Mouse (Mus musculus) embryo, embryonic 11.5 days (tissue): Measurements from ENCODE around the gene Wbp4.
A peak's percentile ranks its signal among the peaks of the same experiment; 100 is the strongest.
"Not testable (repeated sequence)": the region's sequence is repeated elsewhere in the genome, so short reads cannot be mapped to it uniquely, and the experiment has no call there.

Experiments used
- DNase-seq: peaks from one replicate; pipeline ENCODE4 v3.0.0-alpha.2; 2012; ENCODE audit warnings: low read depth, low spot score

Wbp4 gene

GRCm38 (mm10) chr14:79481339-79482151, at the start of gene Wbp4:
Wbp4 (minus strand) TSS chr14:79481520.
- DNase-seq: peak; percentile 85

- no peak for DNase-seq
These were observed 49.4 kb upstream of the Wbp4 start for GRCm38 (mm10) chr14:79530761-79531160.

GRCm38 (mm10) chr14:79529581-79530554, 48.5 kb upstream of the Wbp4 start:
- DNase-seq: no peak

- no peak for DNase-seq
These were observed 46.4 kb upstream of the Wbp4 start for GRCm38 (mm10) chr14:79527704-79528103.

GRCm38 (mm10) chr14:79526106-79526505, 44.8 kb upstream of the Wbp4 start:
- not testable (repeated sequence) for DNase-seq

- no peak for DNase-seq
These were observed 41.1 kb upstream of the Wbp4 start for GRCm38 (mm10) chr14:79522387-79522786.

- DNase-seq: no peak
These were observed 40.3 kb upstream of the Wbp4 start for GRCm38 (mm10) chr14:79521471-79522117.

GRCm38 (mm10) chr14:79521056-79521455, 39.7 kb upstream of the Wbp4 start:
- DNase-seq: no peak

- no peak for DNase-seq
These were observed 39.3 kb upstream of the Wbp4 start for GRCm38 (mm10) chr14:79520612-79521011.

- DNase-seq: no peak
These were observed 38.3 kb upstream of the Wbp4 start for GRCm38 (mm10) chr14:79519663-79519975.

- DNase-seq: no peak
These were observed 37.7 kb upstream of the Wbp4 start for GRCm38 (mm10) chr14:79518761-79519662.

GRCm38 (mm10) chr14:79518123-79518522, 36.8 kb upstream of the Wbp4 start:
- no peak for DNase-seq

- DNase-seq: no peak
These were observed 35.9 kb upstream of the Wbp4 start for GRCm38 (mm10) chr14:79517185-79517740.

GRCm38 (mm10) chr14:79516751-79517150, 35.4 kb upstream of the Wbp4 start:
- DNase-seq: no peak

GRCm38 (mm10) chr14:79516243-79516610, 34.9 kb upstream of the Wbp4 start:
- DNase-seq: no peak

GRCm38 (mm10) chr14:79515511-79516242, 34.4 kb upstream of the Wbp4 start:
- no peak for DNase-seq

- no peak for DNase-seq
These were observed 33.8 kb upstream of the Wbp4 start for GRCm38 (mm10) chr14:79515100-79515499.

GRCm38 (mm10) chr14:79513951-79514350, 32.6 kb upstream of the Wbp4 start:
- no peak for DNase-seq

GRCm38 (mm10) chr14:79511521-79511920, 30.2 kb upstream of the Wbp4 start:
- no peak for DNase-seq

GRCm38 (mm10) chr14:79508662-79509305, 27.5 kb upstream of the Wbp4 start:
- no peak for DNase-seq
